Mouse (Mus musculus): ENCODE results near the gene Drd1.

- no peak for TF ChIP-seq CTCF (IDR thresholded peaks at IDR 0.05; ENCODE audit: low read depth)
- TF ChIP-seq EP300 (IDR thresholded peaks at IDR 0.05; ENCODE audit: low read depth), result no peak
These were observed 46.6 kb upstream of the Drd1 start for GRCm38 (mm10) chr13:54102061-54102460.
